Mouse (Mus musculus): Measurements from ENCODE around the gene Plod3. TPM values are rescaled to one million over a fixed set of nuclear protein-coding genes. Genes with fewer than 3 reads are reported as not detected.
A peak's percentile ranks its signal among the peaks of the same experiment; 100 is the strongest.
"Not testable (repeated sequence)": the region's sequence is repeated elsewhere in the genome, so short reads cannot be mapped to it uniquely, and the experiment has no call there.

The Plod3 gene
- polyA plus RNA-seq (2015; fragmentation: Nextera tagmentation; extraction: Ambion mirVana): 11.1 and 11.8 TPM in 2 replicates

- H3K4me2 ChIP-seq (replicated peaks; ENCODE audit: low read depth): peak within 1 kb of the TSS; percentile 98
- no peaks in the 10 kb centered on the region for H3K27me3 ChIP-seq (replicated peaks; ENCODE audit: control insufficient read depth, insufficient read depth, low read length)
- ATAC-seq: peak; percentile 86
- WGBS: under 1% methylated on average over 26 of the region's 26 CpGs
- H3K9me3 ChIP-seq (ENCODE audit: control insufficient read depth): no peaks in the 10 kb centered on the region
- peak within 1 kb of the TSS; percentile 63 for H3K9ac ChIP-seq (ENCODE audit: low read depth, low read length)
- no peak for TF ChIP-seq CTCF (IDR thresholded peaks at IDR 0.05; ENCODE audit: low read depth)
- H3K4me3 ChIP-seq (ENCODE audit: low read depth, low read length): peak within 1 kb of the TSS; percentile 96
- H3K36me3 ChIP-seq (ENCODE audit: control insufficient read depth, insufficient read depth): peaks cover 28% of the 10 kb centered on the region
- no peaks in the 10 kb centered on the region for H3K4me1 ChIP-seq (replicated peaks; ENCODE audit: control insufficient read depth, insufficient read depth, low read length)
- peak within 1 kb of the TSS; percentile 80 for H3K27ac ChIP-seq (ENCODE audit: low read depth, low read length)
Measured at GRCm38 (mm10) chr5:136986695-136987137, at the start of gene Plod3. Gene Plod3 (plus strand): TSS chr5:136987019.

GRCm38 (mm10) chr5:136937621-136938020, 49.2 kb upstream of the Plod3 start:
- no peak for ATAC-seq
- no peak overlapping the region for H3K4me2 ChIP-seq (replicated peaks; ENCODE audit: low read depth)
- 76% methylated on average over 5 of the region's 5 CpGs for WGBS
- no peak overlapping the region for H3K27ac ChIP-seq (ENCODE audit: low read depth, low read length)
- no peak for TF ChIP-seq CTCF (IDR thresholded peaks at IDR 0.05; ENCODE audit: low read depth)
- no peak overlapping the region for H3K9ac ChIP-seq (ENCODE audit: low read depth, low read length)
- no peaks in the 10 kb centered on the region for H3K27me3 ChIP-seq (replicated peaks; ENCODE audit: control insufficient read depth, insufficient read depth, low read length)
- no peaks in the 10 kb centered on the region for H3K4me1 ChIP-seq (replicated peaks; ENCODE audit: control insufficient read depth, insufficient read depth, low read length)
- no peaks in the 10 kb centered on the region for H3K36me3 ChIP-seq (ENCODE audit: control insufficient read depth, insufficient read depth)
- H3K4me3 ChIP-seq (ENCODE audit: low read depth, low read length): no peak overlapping the region
- H3K9me3 ChIP-seq (ENCODE audit: control insufficient read depth): no peaks in the 10 kb centered on the region

DNA sequence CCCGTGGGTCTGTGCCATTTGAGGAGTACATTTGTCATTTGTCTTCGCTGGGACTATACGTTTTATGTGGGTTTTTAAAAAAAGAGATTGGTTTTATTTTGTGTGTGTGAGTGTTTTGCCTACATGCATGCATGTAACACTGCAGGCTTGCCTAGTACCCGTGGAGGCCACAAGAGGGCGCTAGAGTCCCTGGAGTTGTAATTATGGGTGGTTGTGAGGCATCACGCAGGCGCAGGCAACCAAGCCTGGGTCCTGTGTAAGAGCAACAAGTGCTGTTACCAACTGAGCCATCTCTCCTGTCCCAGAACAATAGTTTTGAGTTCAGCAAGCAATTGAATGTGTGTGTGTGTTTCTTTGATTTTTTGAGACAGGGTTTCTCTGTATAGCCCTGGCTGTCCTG, 47.5 kb upstream of the Plod3 start:
- H3K27ac ChIP-seq (ENCODE audit: low read depth, low read length): no peak overlapping the region
- no peaks in the 10 kb centered on the region for H3K27me3 ChIP-seq (replicated peaks; ENCODE audit: control insufficient read depth, insufficient read depth, low read length)
- H3K9me3 ChIP-seq (ENCODE audit: control insufficient read depth): no peaks in the 10 kb centered on the region
- H3K4me2 ChIP-seq (replicated peaks; ENCODE audit: low read depth): no peak overlapping the region
- no peaks in the 10 kb centered on the region for H3K4me1 ChIP-seq (replicated peaks; ENCODE audit: control insufficient read depth, insufficient read depth, low read length)
- 71% methylated on average over 7 of the region's 7 CpGs for WGBS
- no peaks in the 10 kb centered on the region for H3K36me3 ChIP-seq (ENCODE audit: control insufficient read depth, insufficient read depth)
- TF ChIP-seq CTCF (IDR thresholded peaks at IDR 0.05; ENCODE audit: low read depth): peak; percentile 62
- H3K4me3 ChIP-seq (ENCODE audit: low read depth, low read length): no peak overlapping the region
- no peak overlapping the region for H3K9ac ChIP-seq (ENCODE audit: low read depth, low read length)
- no peak for ATAC-seq

DNA sequence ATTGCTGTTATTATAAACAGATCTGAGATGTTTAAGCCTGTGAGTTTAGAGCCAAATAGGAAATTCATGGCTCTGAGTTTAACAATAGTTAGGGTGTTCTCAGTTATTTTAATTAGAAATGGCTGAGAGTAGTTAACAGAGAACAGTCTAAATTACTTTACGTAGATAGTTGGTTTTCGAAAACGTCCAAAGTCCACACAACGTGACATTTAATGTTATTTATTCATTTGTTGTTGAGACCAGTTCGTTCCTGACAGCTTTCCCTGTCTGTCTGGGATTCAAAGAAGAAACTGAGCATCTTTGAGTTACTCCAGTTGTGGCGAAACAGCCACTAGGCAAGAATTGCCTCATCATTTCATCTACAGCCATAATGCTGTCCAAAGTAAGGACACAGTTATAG, 46.8 kb upstream of the Plod3 start:
- ATAC-seq: not testable (repeated sequence)

GRCm38 (mm10) chr5:136940845-136941560, 45.8 kb upstream of the Plod3 start:
- H3K4me2 ChIP-seq (replicated peaks; ENCODE audit: low read depth): no peak overlapping the region
- TF ChIP-seq CTCF (IDR thresholded peaks at IDR 0.05; ENCODE audit: low read depth): no peak
- H3K9me3 ChIP-seq (ENCODE audit: control insufficient read depth): no peaks in the 10 kb centered on the region
- H3K4me1 ChIP-seq (replicated peaks; ENCODE audit: control insufficient read depth, insufficient read depth, low read length): no peaks in the 10 kb centered on the region
- H3K27ac ChIP-seq (ENCODE audit: low read depth, low read length): no peak overlapping the region
- H3K9ac ChIP-seq (ENCODE audit: low read depth, low read length): no peak overlapping the region
- ATAC-seq: no peak
- 86% methylated on average over 12 of the region's 12 CpGs for WGBS
- no peaks in the 10 kb centered on the region for H3K36me3 ChIP-seq (ENCODE audit: control insufficient read depth, insufficient read depth)
- H3K27me3 ChIP-seq (replicated peaks; ENCODE audit: control insufficient read depth, insufficient read depth, low read length): no peaks in the 10 kb centered on the region
- H3K4me3 ChIP-seq (ENCODE audit: low read depth, low read length): no peak overlapping the region

More for the DNA sequence above, 46.8 kb upstream of the Plod3 start:
- not testable (repeated sequence) for H3K9me3 ChIP-seq (ENCODE audit: control insufficient read depth); H3K36me3 ChIP-seq (ENCODE audit: control insufficient read depth, insufficient read depth); H3K27me3 ChIP-seq (replicated peaks; ENCODE audit: control insufficient read depth, insufficient read depth, low read length); H3K4me3 ChIP-seq (ENCODE audit: low read depth, low read length); H3K4me2 ChIP-seq (replicated peaks; ENCODE audit: low read depth); H3K4me1 ChIP-seq (replicated peaks; ENCODE audit: control insufficient read depth, insufficient read depth, low read length); H3K9ac ChIP-seq (ENCODE audit: low read depth, low read length); H3K27ac ChIP-seq (ENCODE audit: low read depth, low read length)
- 70% methylated on average over 6 of the region's 6 CpGs for WGBS

DNA sequence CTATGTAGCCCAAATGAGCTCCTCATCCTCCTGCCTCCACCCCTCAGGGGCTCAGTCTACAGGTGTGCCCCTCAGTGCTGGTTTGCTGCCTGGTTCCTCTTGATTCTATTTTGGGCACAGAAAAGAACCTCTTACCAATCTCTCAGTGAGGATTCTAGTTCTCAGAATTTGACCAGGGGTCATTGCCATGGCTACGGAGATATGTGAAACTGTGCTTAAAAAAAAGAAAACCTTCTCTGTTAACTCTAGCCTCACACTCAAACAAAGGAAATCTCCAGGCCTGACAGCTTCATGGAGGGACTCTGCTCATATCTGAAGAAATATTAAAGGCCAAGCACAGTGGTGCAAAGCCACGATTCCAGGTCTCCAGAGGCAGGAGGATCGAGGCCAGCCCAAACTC, 44.0 kb upstream of the Plod3 start:
- no peaks in the 10 kb centered on the region for H3K36me3 ChIP-seq (ENCODE audit: control insufficient read depth, insufficient read depth)
- H3K4me2 ChIP-seq (replicated peaks; ENCODE audit: low read depth): no peak overlapping the region
- no peak for TF ChIP-seq CTCF (IDR thresholded peaks at IDR 0.05; ENCODE audit: low read depth)
- 54% methylated on average over 3 of the region's 3 CpGs for WGBS
- H3K4me3 ChIP-seq (ENCODE audit: low read depth, low read length): no peak overlapping the region
- ATAC-seq: no peak
- H3K9ac ChIP-seq (ENCODE audit: low read depth, low read length): no peak overlapping the region
- H3K9me3 ChIP-seq (ENCODE audit: control insufficient read depth): no peaks in the 10 kb centered on the region
- no peaks in the 10 kb centered on the region for H3K4me1 ChIP-seq (replicated peaks; ENCODE audit: control insufficient read depth, insufficient read depth, low read length)
- no peak overlapping the region for H3K27ac ChIP-seq (ENCODE audit: low read depth, low read length)
- no peaks in the 10 kb centered on the region for H3K27me3 ChIP-seq (replicated peaks; ENCODE audit: control insufficient read depth, insufficient read depth, low read length)
